In genomic region chr17:31260430-31260829, GRCm38 (mm10) we compare ENCODE assay signal across 9 mouse cellular contexts. TPM values are rescaled to one million over a fixed set of nuclear protein-coding genes. Genes with fewer than 3 reads are reported as not detected.
DNase-seq lines count a peak whose midpoint lies in the region.
"Had no signal": no experiment of that assay in that cellular context is flagged by ENCODE, and none has a peak within 500 bp of the region (broad histone marks: within the 10 kb centered on the region; RNA-seq: fewer than 3 reads in every experiment).

No protein-coding gene starts in this region.

- peak; percentile 94 to 97 for DNase-seq in adrenal gland, adult (ENCODE audit: inconsistent age in 2 of 2, low spot score in 1 of 2)
- DNase-seq in adrenal gland, postnatal 4 days (ENCODE audit: low spot score in 2 of 2): no peak
- DNase-seq in thymus, postnatal 4 days: peak; percentile 56
- no peak for DNase-seq in thymus, adult 18-20 months
- DNase-seq in kidney, adult 8-10 months: peak; percentile 92 to 96
- DNase-seq in urinary bladder, postnatal 14 days (ENCODE audit: low spot score): peak; percentile 73
- no peak for DNase-seq in retina, embryonic 14.5 days (ENCODE audit: low spot score)
- DNase-seq in cerebellum, adult 8-10 months: no peak
- DNase-seq: forebrain, postnatal 0 days had no signal

RNA-seq across cellular contexts. Expression of gene Rsph1, which starts 16.8 kb away (rescaled TPM):
- total RNA-seq in adrenal gland, postnatal 4 days (2021): 1 to 10 TPM; 5.5 TPM

RNA-seq across cellular contexts. Expression of gene Slc37a1, which starts 26.2 kb away (rescaled TPM):
- total RNA-seq in adrenal gland, postnatal 4 days (2021): 10 to 100 TPM; 14.2 to 14.9 TPM

RNA-seq across cellular contexts. Expression of gene Ubash3a, which starts 52.8 kb away (rescaled TPM):
- under 1 TPM; 0.11 to 0.23 TPM for total RNA-seq in adrenal gland, postnatal 4 days (2021)

Comparison
In these comparisons a context has a peak if more than half of its experiments do, and no peak if none do; other contexts are left out.
1. DNase-seq: peak in adrenal gland, adult (2 of 2), thymus, postnatal 4 days (single experiment), kidney, adult 8-10 months (2 of 2) and urinary bladder, postnatal 14 days (single experiment); none in adrenal gland, postnatal 4 days (0 of 2), thymus, adult 18-20 months (0 of 2), retina, embryonic 14.5 days (single experiment) and cerebellum, adult 8-10 months (single experiment).